Mouse (Mus musculus) activated CD4-positive, CD25-positive, alpha-beta regulatory T cell, adult 4 months (primary cell): ENCODE results near the gene Drd5. TPM values are rescaled to one million over a fixed set of nuclear protein-coding genes. Genes with fewer than 3 reads are reported as not detected.

Experiments
- ATAC-seq: one replicate; pipeline ENCODE4 v1.8.0; 2017
- polyA plus RNA-seq, 2 experiments: library from polyadenylated mRNA; unstranded; fragments of 100-300 nt; shearing (Covaris generic); gene quantifications; one replicate each; pipeline ENCODE4 v1.2.1; 2017

The Drd5 gene
- polyA plus RNA-seq = not detected

DNA sequence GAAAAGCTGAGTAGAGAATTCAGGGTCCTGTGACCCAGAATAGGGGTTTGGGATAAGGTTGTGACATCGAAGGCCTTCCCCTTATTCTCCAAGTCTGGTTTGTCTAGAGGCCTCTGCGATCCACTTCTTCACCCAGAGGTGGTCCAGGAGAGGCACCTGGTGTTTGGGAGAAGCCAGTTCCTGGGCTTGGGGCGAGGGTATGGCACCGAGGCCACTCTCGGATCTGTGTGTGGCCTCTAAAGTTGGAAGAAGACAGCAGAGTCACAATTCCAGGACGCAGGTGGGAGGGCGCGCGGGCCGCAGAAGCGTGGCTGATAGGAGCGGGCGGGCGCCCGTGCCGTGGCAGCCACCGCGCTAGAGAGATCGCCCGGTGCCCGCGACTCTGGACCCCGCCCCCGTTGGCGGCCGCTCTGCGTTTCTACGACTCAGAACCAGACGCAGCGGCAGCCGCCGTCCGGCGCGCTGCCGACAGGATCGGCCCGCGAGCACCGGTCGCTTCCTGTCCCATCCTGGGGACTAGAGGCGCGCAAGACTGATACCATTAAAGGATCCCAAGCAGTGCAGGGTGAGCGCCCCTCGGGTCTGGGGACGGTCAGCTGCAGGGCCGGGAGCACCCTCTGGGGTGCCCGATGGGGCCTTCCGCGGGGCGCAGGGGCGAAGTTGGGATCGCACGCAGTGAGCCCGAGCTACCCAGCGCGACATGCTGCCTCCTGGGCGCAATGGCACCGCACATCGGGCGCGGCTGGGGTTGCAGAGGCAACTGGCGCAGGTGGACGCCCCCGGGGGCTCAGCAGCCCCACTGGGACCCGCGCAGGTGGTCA, at the start of gene Drd5:
Drd5 (plus strand) TSS at position 402 of the 821 bp plus-strand sequence.
- ATAC-seq = no peak

DNA sequence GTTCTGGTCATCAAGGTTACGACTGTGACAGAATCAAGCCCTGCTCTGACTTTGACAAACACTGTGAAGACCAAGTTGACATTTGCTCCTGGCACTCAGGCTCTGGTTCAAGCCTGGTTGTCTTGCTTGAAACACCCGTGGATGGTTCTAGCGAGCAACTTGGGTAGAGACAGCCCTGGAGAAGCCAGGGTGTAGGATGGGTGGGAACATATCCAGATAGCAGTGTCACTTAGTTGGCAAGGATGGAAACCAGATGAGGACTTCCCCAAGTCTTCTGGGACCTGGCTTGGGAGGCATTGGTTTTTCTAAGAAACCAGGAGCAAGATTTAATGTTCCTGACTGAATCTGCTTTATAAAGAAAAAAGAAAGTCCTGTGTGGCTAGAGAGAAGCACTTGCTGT, 48.2 kb upstream of the Drd5 start:
- no peak for ATAC-seq

DNA sequence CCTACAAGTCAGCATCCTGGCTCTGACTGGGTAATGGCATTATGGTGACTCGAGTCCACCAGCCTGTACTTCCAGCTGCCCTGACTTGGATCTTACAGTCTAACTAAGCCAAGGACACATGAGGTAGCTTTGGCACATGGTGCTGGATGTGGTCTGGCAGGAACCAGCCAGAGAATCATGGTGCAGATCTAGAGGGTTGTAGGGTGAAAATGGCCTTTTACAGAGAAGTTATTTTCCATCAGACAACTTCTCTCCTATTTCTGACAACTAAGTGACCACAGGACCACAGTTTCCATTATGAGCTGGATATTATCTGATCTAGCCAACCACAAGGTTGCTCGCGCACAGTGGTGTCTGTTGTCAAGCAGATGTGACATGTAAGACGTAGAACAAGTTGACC, 45.3 kb upstream of the Drd5 start:
- ATAC-seq = no peak

DNA sequence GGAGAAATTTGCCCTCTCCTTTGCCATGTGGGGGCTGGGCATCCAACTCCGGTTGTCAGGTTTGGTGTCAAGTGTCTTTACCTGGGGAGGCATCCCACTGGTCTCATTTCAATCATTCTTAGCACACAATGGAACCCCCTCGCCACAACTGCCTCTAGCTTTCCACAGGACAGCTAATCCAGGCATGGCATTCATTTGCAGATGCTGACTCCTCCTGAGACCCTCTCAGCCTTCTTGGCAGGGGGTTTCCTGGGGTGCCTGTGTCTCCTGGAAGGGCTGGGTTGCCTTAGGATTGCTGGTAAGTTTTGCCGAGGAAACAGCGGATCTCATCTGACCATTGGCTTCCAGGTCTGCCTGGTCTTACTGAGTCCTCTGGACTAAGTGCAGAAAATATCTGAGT, 43.4 kb upstream of the Drd5 start, which contains the start of gene Otop1:
Otop1 (plus strand) TSS at position 202 of the 400 bp plus-strand sequence.
- no peak for ATAC-seq

DNA sequence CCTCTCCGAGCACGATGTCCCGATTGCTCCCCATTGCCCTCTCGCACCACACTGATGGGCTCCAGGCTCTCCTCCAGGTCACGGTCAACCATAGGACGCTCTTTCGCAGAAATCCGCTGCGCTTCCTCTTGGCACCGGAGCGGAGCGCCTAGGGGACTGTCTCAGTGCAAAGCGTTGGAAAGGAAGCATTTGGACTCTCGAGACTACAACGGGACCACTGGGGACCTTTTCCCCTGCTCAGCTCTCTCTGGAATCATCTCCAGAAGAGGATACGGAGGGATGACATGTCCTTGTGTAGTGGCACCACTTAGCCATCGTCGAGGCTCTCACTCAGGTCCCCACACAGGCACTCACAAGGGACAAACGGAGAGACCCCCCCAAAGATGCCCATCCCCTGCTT, 42.7 kb upstream of the Drd5 start:
- no peak for ATAC-seq

DNA sequence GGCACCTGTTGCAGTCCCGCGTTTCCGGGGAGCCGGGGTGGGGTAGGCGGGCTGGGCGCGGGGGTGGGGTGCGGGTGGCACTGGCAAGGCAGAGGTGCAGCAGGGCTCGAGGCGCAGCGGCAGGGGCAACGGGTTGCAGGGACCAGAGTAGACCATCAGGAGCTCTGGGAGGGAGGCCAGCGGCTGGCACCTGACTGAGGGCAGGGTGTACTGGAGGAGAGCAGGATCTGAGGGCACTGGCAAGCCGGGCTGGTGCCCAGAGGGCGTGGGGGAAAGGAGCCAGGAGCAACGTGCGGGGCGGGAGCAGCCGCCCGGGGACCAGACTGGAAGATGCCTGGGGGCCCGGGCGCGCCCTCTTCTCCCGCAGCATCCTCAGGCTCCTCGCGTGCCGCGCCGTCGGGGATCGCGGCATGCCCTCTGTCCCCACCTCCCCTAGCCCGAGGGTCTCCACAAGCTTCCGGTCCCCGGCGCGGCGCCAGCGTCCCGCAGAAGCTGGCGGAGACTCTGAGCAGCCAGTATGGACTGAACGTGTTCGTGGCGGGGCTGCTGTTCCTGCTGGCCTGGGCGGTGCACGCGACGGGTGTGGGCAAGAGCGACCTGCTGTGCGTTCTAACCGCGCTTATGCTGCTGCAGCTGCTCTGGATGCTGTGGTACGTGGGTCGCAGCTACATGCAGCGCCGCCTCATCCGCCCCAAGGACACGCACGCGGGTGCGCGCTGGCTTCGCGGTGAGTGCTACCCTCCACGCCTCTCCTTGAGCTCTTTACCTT, 41.9 kb upstream of the Drd5 start:
- no peak for ATAC-seq

DNA sequence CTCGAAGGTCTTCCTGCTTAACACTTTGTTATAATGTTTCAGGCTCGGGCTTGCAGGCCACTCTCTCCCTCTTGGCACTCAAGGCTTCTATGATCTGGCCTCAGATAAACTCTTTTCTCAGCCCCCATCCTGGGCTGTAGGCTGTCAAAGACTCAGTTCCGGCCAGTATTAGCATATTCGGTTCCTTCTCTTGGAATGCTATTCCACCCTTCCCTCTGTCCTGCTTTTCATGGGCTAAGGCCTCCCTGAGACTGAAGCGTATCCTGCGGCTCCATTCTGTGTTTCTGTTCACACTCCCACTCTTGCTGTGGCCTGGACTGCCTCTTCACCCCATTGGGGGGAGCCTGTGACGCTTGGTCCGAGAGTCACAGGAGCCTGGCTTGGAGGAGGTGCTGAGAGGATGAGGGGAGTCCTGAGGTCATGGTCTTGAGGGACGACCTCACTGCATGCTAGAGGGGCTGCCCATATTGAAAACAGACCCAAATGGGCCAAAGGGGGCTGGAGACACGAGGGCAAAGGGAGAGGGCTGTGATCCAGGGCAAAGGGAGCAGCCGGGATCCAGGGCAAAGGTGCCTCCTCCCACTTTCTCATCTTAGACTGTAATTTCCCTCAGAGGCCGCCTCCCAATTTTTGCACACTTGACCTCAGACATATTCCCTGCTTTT, 41.1 kb upstream of the Drd5 start:
- ATAC-seq = no peak

DNA sequence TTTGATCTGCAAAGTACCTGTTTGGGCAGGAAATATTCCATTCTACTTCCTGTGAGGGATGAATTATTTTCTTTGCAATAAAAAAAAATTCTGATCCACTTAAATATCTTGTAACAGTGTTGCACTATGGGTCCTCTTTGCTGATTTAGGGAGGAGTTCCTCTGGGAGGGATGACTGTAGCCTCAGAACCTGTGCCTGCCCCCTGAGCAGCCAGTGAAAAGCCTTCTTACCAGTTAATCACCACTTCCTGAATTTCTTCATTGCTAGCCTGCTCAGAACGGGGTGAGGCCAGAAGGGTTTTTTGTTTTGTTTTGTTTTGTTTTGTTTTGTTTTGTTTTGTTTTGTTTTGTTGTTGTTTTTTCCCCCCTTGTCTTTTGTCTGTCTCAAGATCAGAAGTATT, 39.1 kb upstream of the Drd5 start:
- no peak for ATAC-seq

DNA sequence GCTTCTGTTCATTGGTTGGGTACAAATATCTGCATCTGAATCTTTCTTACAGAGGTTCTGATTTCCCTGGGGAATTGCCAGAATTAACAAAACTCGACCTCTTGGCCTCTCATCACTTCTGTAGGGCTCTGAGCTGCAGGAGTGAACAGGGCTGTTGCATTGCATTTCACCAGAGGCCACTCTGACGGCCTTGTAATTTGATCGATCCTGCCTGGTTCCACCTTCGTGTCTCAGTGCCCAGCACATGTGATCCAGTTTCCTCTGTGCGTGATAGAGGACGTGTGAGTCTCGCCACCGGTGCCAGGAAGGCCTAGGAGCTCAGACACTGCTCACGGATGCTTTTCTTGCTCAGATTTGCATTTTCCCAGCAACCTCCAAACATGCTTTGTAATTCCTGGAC, 33.4 kb upstream of the Drd5 start:
- no peak for ATAC-seq

DNA sequence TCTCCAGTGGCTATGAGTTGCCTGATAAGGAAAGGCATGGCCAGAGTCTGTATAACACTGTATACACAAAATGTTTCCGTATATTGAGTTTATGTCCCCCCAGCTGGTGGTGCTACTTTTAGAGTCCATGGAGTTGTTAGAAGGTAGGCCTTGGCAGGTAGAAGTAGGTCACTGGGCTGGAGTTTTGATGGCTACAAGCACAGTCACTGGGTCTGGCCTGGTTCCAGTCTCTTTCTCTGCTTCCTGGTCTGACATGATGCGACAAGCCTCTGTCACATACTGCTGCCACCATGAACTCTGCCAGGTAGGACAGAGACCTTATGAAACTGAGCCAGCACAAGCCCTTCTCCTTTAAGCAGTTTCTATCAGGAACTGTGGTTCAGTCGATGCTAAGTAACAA, 30.7 kb upstream of the Drd5 start:
- no peak for ATAC-seq

DNA sequence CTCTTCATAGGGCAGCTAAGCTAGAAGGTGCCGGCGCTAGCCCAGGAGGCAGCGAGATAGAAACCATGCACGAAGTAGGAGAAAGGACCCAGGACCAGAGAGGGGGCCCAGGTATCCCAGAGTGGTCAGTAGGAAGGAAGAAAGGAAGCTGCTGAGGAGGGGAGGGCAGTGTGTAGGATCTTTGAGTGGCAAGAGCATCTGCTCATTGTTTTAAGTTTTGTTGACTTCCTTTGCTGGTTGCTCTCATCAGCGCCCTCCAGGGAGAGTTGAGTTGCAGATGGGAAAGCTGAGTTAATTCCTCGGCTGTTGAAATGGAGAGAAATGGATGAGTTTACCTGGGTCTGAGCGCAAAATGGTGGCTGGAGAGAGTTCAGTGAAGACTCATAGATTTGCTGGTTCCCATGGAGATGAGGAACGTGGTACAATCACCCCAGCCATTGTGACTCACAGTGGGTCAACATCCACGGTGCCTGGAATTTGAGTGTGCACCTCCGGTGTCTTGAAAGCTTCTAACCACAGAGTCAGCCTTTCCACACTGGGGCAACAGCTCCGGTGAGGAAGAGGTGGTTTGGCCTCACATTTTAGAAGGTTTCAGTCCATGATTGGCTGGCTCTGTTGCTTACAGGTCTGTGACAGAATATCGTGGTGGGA, 17.3 kb upstream of the Drd5 start:
- no peak for ATAC-seq

DNA sequence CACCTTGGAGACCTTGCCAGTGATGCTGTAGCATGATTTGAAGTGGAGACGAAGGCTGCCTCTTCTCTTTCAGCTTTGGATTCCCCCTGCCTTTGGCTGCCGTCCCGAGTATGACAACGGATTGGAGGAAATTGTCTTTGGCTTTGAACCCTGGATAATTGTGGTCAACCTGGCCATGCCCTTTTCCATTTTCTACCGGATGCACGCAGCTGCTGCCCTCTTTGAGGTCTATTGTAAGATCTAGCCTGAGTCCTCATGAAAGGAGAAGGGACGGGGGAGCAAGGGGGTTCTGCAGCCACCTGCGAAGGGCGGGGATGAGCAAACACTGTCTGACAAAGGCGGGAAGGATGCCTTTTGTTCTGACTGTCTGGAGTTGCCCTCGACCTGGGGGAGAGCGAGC, 16.5 kb upstream of the Drd5 start:
- ATAC-seq = no peak

DNA sequence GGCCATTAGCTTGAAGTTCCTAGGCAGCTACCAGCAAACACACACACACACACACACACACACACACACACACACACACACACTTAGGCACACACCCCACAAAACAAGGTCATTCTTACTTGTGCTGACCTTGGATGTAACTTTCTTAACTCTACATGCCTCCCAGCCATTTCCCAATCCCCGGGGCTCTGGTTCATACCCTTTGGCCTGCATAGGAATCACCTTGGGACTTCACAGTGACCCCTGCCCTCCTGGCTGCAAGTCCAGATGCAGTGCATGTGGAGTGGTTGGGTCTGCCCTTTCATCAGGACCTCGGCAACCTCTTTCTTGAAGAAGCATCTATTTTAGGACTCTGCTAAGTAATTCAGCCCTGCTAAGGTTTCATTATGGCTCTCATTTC, 13.9 kb upstream of the Drd5 start:
- ATAC-seq = no peak

DNA sequence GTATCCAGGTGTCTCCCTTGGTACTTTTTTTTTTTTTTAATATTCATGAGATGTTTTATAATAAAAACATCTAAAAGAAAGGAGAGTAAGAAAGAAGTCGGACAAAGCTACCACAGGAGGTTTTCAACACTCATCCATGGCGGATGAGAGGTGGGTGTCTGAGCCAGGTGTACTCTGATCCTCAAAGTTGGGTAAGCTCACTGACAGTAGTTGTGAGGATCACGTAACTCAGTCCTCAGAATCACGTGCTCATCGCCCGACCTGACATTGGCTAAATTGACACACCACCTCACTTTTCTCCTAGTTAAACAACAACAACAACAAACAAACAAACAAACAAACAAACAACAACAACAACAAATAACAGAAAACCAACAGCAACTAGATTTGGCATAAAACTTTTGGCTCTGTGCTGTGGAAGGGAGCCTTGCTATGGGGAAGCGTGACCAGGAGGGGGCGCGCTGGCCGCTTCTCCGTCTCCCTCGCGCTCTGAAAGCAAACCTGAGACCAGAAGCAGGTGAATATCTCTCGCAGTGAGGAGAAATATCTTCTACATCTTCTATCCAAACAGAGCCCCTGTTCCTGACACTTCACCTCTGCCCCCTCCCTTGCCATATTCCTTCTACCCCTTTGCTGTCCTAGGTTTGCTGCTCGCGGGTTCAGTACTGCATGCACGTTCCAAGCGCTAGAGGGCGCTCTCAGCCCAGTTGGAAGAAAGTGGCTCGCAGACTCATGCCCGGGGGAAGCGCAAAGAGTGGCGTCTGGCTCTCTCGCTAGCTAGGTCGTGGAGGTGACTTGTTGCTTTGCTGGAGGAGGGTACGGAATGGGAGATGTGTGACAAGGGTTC, 11.7 kb upstream of the Drd5 start:
- peak; percentile 88 for ATAC-seq

DNA sequence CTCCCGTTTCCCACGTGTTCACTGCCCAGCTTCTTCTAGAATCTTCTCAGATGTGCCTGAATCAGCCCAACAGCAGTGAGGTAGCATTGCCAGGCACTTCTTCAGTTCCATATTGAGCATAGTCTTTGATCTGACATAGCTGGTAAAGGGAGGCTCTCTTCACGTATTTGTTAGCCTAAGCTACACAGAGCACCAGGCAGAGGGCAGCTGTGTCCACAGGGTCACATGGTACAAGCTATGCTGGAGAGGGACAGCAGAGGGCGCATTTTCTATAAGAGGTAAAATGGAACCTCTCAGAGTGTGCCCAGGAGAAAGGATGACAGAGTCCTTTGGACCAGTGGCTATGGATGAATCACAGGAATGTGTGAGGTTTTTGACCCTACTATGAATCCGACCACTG, 10.3 kb upstream of the Drd5 start:
- no peak for ATAC-seq

DNA sequence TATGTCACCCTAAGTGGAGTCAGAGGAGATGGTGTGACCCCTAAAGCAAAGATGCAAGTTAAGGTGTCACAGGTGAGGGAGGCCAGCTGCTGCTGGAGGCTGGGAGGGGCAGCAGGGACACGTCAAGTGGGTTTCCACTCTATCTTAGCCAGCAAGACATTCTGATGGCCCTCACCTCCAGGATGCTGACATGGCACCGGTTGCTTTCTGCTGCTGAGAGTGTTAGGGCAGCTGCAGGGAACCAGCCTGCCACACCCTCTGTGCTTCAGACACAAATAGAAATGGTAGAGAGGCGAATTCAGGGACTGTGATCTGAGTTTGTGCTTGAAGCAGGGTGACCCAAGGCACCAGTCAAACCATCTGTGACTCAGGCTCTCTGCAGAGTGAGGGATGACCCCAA, 9.4 kb upstream of the Drd5 start:
- ATAC-seq = no peak

DNA sequence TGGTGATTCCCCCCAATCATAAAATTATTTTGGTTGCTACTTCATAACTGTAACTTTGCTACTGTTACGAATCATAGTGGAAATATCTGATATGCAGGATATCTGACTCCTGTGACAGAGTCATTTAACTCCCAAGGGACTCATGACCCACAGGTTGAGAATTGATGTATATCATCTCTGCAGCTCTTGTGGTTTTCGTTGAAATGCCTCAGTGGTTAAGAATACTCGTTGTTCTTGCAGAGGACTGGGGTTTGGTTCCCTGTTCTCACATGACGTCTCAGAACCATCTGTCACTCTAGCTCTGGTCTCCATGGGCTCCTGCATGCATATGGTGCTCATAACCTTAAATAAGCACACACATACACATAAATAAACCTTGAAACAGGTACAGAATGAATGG, 14.2 kb downstream of the Drd5 start:
- no peak for ATAC-seq

DNA sequence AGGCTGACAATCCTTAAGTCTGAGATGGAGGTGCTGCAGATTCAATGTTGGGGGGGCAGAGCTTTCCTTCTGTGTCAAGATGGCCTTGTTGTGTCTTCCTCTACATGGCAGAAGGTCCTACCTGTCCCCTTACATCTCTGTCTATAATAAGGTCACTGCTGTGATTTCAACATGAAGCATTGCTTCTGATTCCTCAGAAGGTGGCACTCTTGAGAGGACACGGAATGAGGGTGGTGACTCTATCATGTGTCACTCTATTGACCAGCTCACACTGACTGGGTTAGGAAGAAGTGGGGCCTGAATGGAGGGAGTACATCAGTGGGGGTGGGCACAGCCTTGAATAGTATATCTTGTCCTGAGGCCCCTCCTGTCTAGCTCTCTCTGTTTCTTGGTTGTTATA, 15.4 kb downstream of the Drd5 start:
- ATAC-seq = no peak

DNA sequence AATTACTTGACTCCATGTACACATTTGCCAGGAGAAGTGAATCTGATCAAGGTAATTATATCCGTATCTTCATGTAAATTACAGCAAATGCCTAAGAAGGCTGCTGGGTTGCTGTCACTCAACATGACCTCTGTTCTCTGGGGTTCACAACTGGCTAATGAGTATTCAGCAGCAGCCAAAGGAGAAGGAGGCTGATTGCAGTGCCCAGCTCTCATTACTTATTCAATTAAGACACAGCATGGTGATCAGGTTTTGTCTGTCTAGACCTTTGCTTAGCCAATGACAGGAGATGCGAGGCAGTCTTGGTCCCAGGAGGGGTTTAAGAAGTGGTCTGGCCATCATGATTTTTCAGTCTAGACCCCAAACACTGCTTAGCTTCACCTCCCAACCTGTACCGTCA, 23.9 kb downstream of the Drd5 start:
- ATAC-seq = no peak

DNA sequence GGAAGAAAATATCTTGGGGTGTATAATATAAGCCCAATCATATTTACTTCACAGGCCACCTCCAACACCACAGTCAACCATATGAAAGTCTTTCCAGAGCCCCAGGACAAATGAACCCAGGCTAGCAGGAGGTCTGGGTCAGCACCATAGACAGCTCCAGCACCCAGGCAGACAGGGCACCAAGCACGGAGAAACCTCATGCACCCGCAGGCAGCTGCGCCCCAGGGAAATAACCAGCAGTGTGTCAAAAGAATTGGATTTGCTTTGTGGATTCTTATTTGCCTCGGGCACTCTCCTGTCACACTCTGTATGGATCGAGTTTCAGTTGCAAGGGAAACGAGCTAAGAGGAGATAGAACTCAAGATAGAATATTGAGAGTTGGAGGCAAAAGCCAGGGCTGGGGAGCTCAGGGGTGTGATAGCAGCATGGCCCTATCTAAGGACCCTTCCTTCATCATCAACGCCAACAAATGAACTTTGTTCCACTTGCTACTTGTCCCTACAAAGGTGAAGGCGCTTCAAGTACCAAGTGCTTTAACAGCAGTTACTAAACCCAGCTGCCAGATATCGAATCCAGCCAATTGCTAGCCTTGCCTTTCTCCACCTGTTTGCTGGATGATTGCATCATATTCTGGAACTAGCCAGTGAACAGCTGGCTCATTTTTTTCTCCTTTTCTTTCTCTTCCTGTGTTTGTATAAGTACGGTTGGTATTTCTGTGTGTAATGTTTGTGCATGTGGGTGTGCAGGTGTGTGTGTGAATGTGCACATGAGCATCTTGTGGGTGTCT, 27.7 kb downstream of the Drd5 start:
- no peak for ATAC-seq

DNA sequence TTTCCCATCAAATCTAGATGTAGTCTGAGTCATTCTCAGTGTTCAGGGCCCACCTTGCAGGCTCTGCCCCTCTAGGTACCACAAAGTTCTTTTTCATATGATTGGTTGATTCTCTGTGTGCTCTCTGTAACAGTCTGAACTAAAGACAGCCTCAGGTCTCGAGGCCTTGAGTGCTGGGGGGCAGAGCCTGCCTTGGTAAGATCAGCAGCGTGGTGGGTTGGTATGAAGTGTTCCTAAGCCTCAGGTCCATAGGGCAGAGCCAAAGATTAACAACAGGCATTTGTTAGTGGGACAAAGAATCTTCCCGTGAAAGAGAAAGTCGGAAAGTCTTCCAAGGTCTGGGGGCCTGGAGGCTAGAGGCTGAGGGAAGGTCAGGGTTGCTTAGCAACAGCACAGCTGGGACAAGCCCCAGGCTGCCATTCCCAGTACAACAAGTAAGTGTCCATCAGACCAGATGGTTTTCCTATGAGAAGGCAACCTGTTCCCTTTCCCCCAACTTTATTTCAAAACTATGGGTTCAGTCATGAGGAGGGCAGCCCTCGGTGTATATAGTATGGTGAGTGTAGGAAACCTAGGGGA, 31.3 kb downstream of the Drd5 start:
- ATAC-seq = no peak
